Mouse (Mus musculus): Measurements from ENCODE around the gene Arf1. TPM values are rescaled to one million over a fixed set of nuclear protein-coding genes. Genes with fewer than 3 reads are reported as not detected.
A peak's percentile ranks its signal among the peaks of the same experiment; 100 is the strongest.

Gene Arf1
- polyA plus RNA-seq, 1 experiment from 2014 or later: 617 TPM

DNA sequence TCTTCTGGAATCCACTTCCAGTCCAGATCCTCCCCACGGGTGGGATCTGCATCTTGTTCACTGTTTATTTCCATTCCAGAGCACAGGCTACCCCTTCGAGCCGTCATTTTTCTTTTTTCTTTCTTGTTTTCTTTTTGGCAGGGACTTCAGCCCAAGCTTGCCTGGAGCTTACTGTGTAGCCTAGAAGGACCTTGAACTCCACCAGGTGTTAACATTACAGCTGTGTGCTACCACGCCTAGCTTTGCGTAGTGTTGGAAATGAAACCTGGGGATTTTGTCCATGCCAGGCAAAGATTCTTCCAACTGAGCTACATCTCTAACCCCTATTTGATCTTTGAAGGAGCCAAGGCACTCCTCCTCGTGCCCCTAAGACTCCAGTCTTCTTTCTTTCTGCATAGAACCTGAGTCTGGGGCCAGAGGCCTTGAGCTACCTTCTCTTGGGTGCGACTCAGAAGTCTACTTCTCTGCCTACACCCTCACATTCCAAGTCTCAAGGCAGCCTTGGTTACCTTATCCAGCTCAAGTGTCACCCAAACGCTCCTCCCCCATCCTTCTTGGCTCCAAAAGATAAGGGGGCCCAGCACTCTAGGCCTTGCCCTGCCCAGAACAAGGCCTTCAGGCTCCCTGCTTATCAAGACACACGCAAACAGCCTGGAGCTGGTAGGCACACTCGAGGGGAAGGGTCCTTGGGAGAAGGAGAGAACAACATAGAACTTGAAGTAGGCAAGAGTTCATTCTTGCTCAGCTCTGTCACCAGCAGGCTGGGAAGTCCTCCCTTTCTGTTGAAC is 32.8 kb upstream of the Arf1 start:
- Histone ChIP-seq H3K27ac (ENCODE audit: low read depth, low read length) (no peak overlapping the region), H3K4me1 (ENCODE audit: control insufficient read depth, insufficient read depth, low read length) (peaks cover 9% of the 10 kb centered on the region), H3K4me2 (ENCODE audit: low read depth, low read length) (no peak overlapping the region), H3K4me3 (ENCODE audit: low read depth, low read length) (no peak overlapping the region), H3K9ac (replicated peaks; ENCODE audit: low read depth, low read length) (no peak overlapping the region), H3K27me3 (ENCODE audit: control insufficient read depth, insufficient read depth, low read length) (no peaks in the 10 kb centered on the region), H3K9me3 (ENCODE audit: control insufficient read depth, low read length) (no peaks in the 10 kb centered on the region), H3K36me3 (ENCODE audit: control insufficient read depth, insufficient read depth, low read length) (no peaks in the 10 kb centered on the region)
- ATAC-seq (ENCODE audit: low read depth): no peak
- 90% methylated on average over 10 of the region's 10 CpGs for WGBS

- H3K4me3 ChIP-seq (ENCODE audit: low read depth, low read length): no peak overlapping the region
- H3K36me3 ChIP-seq (ENCODE audit: control insufficient read depth, insufficient read depth, low read length): no peaks in the 10 kb centered on the region
- no peaks in the 10 kb centered on the region for H3K9me3 ChIP-seq (ENCODE audit: control insufficient read depth, low read length)
- H3K4me1 ChIP-seq (ENCODE audit: control insufficient read depth, insufficient read depth, low read length): peaks cover 8% of the 10 kb centered on the region
- no peak overlapping the region for H3K4me2 ChIP-seq (ENCODE audit: low read depth, low read length)
- ATAC-seq (ENCODE audit: low read depth): no peak
- no peak overlapping the region for H3K9ac ChIP-seq (replicated peaks; ENCODE audit: low read depth, low read length)
- H3K27ac ChIP-seq (ENCODE audit: low read depth, low read length): no peak overlapping the region
- WGBS: 85% methylated on average over 7 of the region's 7 CpGs
- H3K27me3 ChIP-seq (ENCODE audit: control insufficient read depth, insufficient read depth, low read length): no peaks in the 10 kb centered on the region
These were observed 31.6 kb upstream of the Arf1 start for GRCm38 (mm10) chr11:59259647-59260046.

DNA sequence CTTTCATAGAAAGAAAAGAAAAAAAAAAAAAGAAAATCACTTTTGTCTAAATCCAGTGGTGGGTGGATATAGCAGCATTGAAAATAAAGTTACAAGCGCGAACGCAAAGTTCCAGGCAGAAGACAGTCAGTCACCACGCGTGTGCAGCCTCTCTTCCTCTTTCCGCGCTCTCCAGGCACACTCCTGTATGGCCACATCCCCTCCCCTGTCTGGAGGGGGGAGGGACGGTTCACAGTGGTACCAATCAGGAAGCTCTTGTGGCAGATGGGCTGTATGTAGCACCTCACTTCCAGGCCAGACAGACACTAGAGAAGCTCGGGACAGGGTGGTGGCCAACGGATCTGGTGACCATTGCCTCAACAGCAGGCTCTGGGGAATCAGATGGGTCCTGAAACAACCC is 20.0 kb upstream of the Arf1 start:
- WGBS: 75% methylated on average over 10 of the region's 10 CpGs
- no peak overlapping the region for H3K4me3 ChIP-seq (ENCODE audit: low read depth, low read length)
- no peaks in the 10 kb centered on the region for H3K4me1 ChIP-seq (ENCODE audit: control insufficient read depth, insufficient read depth, low read length)
- no peaks in the 10 kb centered on the region for H3K27me3 ChIP-seq (ENCODE audit: control insufficient read depth, insufficient read depth, low read length)
- no peaks in the 10 kb centered on the region for H3K9me3 ChIP-seq (ENCODE audit: control insufficient read depth, low read length)
- no peak overlapping the region for H3K9ac ChIP-seq (replicated peaks; ENCODE audit: low read depth, low read length)
- H3K36me3 ChIP-seq (ENCODE audit: control insufficient read depth, insufficient read depth, low read length): no peaks in the 10 kb centered on the region
- H3K27ac ChIP-seq (ENCODE audit: low read depth, low read length): no peak overlapping the region
- ATAC-seq (ENCODE audit: low read depth): no peak
- H3K4me2 ChIP-seq (ENCODE audit: low read depth, low read length): no peak overlapping the region

DNA sequence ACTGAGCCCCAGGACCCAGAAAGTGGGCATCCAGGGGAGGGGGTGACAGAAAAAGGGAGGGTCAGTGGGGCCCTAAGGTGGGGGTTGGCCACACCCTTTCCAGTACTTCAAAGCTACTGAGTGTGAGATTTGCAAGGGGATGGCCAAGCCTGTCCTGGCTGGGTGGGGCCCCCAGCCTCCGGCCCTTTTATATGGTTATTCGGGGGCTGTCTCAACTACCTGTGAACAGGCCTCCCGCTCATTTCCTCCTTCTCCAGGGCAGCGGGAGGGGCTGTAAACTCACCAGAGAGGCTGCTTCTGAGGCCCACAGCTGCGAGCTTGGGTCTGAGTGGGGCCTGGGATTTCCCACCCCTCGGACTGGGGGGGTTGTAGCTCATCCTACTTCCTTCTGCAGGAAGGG is 15.8 kb upstream of the Arf1 start:
- Histone ChIP-seq H3K4me3 (ENCODE audit: low read depth, low read length) (no peak overlapping the region), H3K9ac (replicated peaks; ENCODE audit: low read depth, low read length) (no peak overlapping the region), H3K27me3 (ENCODE audit: control insufficient read depth, insufficient read depth, low read length) (no peaks in the 10 kb centered on the region), H3K4me2 (ENCODE audit: low read depth, low read length) (no peak overlapping the region), H3K27ac (ENCODE audit: low read depth, low read length) (no peak overlapping the region), H3K9me3 (ENCODE audit: control insufficient read depth, low read length) (no peaks in the 10 kb centered on the region), H3K36me3 (ENCODE audit: control insufficient read depth, insufficient read depth, low read length) (no peaks in the 10 kb centered on the region), H3K4me1 (ENCODE audit: control insufficient read depth, insufficient read depth, low read length) (0 out of 2 replicates have a peak, but pooled peaks cover under 1% of the 10 kb centered on the region)
- WGBS: 11% methylated on average over 6 of the region's 6 CpGs
- no peak for ATAC-seq (ENCODE audit: low read depth)

DNA sequence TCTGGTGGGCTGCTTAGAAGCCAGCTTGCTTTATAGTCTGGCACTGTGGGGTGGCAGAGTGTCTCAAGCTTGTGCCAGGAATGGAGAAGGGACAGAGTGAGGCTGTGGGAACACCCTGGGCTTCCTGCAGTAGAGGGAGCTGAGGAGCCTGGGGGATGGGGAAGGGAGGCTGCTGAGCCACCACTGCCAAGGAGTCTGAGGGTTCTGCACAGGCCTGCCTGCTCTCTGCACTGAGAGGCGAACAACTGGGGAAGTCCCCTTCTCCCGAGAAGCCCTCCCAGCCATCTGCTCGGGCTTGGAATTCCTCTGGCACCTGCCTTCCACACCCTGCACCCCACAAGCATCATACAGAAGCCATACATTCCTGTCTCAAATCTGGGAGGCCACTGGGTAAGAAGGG is 13.8 kb upstream of the Arf1 start:
- H3K9ac ChIP-seq (replicated peaks; ENCODE audit: low read depth, low read length): no peak overlapping the region
- H3K4me2 ChIP-seq (ENCODE audit: low read depth, low read length): no peak overlapping the region
- H3K36me3 ChIP-seq (ENCODE audit: control insufficient read depth, insufficient read depth, low read length): no peaks in the 10 kb centered on the region
- no peaks in the 10 kb centered on the region for H3K9me3 ChIP-seq (ENCODE audit: control insufficient read depth, low read length)
- WGBS: 43% methylated on average over 3 of the region's 3 CpGs
- no peak overlapping the region for H3K27ac ChIP-seq (ENCODE audit: low read depth, low read length)
- no peak overlapping the region for H3K4me3 ChIP-seq (ENCODE audit: low read depth, low read length)
- H3K4me1 ChIP-seq (ENCODE audit: control insufficient read depth, insufficient read depth, low read length): 0 out of 2 replicates have a peak, but pooled peaks cover 4% of the 10 kb centered on the region
- no peak for ATAC-seq (ENCODE audit: low read depth)
- H3K27me3 ChIP-seq (ENCODE audit: control insufficient read depth, insufficient read depth, low read length): no peaks in the 10 kb centered on the region

GRCm38 (mm10) chr11:59239796-59240195 is 11.7 kb upstream of the Arf1 start:
- no peak for ATAC-seq (ENCODE audit: low read depth)

DNA sequence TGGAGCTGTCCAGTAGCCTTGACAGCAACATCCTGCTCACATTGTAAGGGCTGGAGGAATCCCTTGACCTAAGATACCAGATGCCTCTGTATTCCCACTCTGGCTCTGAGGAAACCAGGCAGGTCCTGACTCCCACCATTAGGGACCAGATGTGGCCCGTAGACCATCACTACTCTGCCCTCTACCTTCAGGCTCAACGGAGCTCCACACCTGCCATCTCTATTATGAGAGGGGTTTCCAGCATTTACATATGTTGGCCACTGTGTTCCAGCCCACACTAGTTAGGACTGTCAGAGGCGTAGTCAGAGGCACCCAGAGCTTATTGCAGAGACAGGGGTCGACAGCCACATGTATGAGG is 11.3 kb upstream of the Arf1 start:
- 0 out of 2 replicates have a peak, but pooled peaks have one; percentile 31 for ATAC-seq (ENCODE audit: low read depth)

More at GRCm38 (mm10) chr11:59239796-59240195, 11.7 kb upstream of the Arf1 start:
- Histone ChIP-seq H3K4me1 (ENCODE audit: control insufficient read depth, insufficient read depth, low read length) (0 out of 2 replicates have a peak, but pooled peaks cover 4% of the 10 kb centered on the region), H3K36me3 (ENCODE audit: control insufficient read depth, insufficient read depth, low read length) (no peaks in the 10 kb centered on the region), H3K27me3 (ENCODE audit: control insufficient read depth, insufficient read depth, low read length) (no peaks in the 10 kb centered on the region), H3K9ac (replicated peaks; ENCODE audit: low read depth, low read length) (no peak overlapping the region), H3K4me2 (ENCODE audit: low read depth, low read length) (no peak overlapping the region), H3K4me3 (ENCODE audit: low read depth, low read length) (no peak overlapping the region), H3K27ac (ENCODE audit: low read depth, low read length) (no peak overlapping the region), H3K9me3 (ENCODE audit: control insufficient read depth, low read length) (no peaks in the 10 kb centered on the region)
- 83% methylated on average over 4 of the region's 4 CpGs for WGBS

DNA sequence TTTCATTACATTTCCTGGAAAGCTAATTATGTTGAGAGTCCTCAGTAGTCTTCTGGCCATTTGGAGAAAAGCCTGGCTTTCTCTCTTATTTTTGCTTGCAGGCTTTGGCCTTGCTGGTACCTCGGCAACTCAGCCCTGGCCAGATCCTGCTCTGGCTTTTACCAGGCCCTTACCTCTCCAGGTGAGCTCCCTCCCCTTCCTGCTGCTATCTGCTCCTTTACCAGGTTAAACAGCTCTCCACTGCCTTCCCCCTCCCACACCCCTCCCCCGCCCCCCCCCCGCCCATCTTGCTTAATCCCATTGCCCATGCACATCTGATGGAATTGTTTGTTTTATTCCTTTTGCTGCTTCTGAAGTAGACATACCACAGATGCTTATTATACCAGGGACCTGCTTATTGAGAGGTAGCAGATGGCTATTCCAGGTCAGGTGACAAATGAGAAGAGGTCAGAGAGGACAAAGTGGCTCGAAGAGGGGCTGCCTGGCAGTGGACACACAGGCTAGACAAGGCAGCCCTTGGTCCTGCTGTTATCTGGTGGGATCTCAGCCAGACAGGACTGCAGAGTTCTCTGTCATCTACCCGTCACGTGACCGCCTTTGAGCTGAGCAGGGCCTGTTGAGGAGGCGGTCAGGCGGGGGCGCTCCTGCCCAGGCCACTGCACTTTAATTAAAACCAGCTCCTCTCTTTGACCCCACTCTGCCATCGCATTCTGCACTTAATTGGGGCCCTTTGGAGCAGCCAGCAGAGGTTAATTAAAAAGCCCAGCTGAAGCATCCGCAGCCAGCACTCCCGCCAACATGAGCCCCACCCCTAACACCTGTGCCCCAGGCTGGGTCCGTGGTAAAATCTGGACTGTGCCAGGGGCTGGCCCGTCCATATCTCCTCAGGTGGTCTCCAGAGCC is 10.7 kb upstream of the Arf1 start:
- no peak overlapping the region for H3K4me2 ChIP-seq (ENCODE audit: low read depth, low read length)

More for the DNA sequence above, 11.3 kb upstream of the Arf1 start:
- H3K27ac ChIP-seq (ENCODE audit: low read depth, low read length): no peak overlapping the region
- 0 out of 2 replicates have a peak, but pooled peaks cover 4% of the 10 kb centered on the region for H3K4me1 ChIP-seq (ENCODE audit: control insufficient read depth, insufficient read depth, low read length)
- 53% methylated on average over 4 of the region's 4 CpGs for WGBS
- H3K4me3 ChIP-seq (ENCODE audit: low read depth, low read length): no peak overlapping the region
- H3K9me3 ChIP-seq (ENCODE audit: control insufficient read depth, low read length): no peaks in the 10 kb centered on the region
- no peaks in the 10 kb centered on the region for H3K27me3 ChIP-seq (ENCODE audit: control insufficient read depth, insufficient read depth, low read length)
- H3K9ac ChIP-seq (replicated peaks; ENCODE audit: low read depth, low read length): no peak overlapping the region
- no peak overlapping the region for H3K4me2 ChIP-seq (ENCODE audit: low read depth, low read length)
- no peaks in the 10 kb centered on the region for H3K36me3 ChIP-seq (ENCODE audit: control insufficient read depth, insufficient read depth, low read length)

DNA sequence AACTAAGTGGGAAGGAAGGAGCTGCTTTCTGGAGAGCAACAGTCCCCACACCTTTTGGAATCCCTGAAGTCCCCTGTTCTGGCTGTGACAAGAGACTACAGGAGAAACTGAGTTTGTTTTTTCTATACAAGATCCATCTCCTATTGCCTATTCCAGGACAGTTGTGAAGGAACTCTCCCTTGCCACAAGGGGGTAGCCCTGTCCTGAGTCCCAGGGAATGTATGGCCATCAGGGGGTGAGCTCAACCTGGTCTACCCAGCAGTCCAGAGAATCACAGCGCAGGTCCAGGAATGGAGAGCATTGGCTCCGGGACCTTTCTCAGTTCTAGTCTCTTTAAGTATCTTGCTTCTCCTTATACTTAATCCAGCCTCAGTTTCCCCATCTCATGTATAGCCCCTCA is 4.7 kb upstream of the Arf1 start:
- Histone ChIP-seq H3K27me3 (ENCODE audit: control insufficient read depth, insufficient read depth, low read length) (no peaks in the 10 kb centered on the region), H3K9ac (replicated peaks; ENCODE audit: low read depth, low read length) (no peak overlapping the region), H3K4me2 (ENCODE audit: low read depth, low read length) (no peak overlapping the region), H3K4me3 (ENCODE audit: low read depth, low read length) (no peak overlapping the region), H3K27ac (ENCODE audit: low read depth, low read length) (no peak overlapping the region), H3K9me3 (ENCODE audit: control insufficient read depth, low read length) (no peaks in the 10 kb centered on the region), H3K36me3 (ENCODE audit: control insufficient read depth, insufficient read depth, low read length) (no peaks in the 10 kb centered on the region), H3K4me1 (ENCODE audit: control insufficient read depth, insufficient read depth, low read length) (peaks cover 4% of the 10 kb centered on the region)
- ATAC-seq (ENCODE audit: low read depth): no peak
- WGBS: 64% methylated on average over 2 of the region's 2 CpGs

More for the DNA sequence above, 10.7 kb upstream of the Arf1 start:
- Histone ChIP-seq H3K27me3 (ENCODE audit: control insufficient read depth, insufficient read depth, low read length) (no peaks in the 10 kb centered on the region), H3K27ac (ENCODE audit: low read depth, low read length) (no peak overlapping the region), H3K36me3 (ENCODE audit: control insufficient read depth, insufficient read depth, low read length) (no peaks in the 10 kb centered on the region), H3K9ac (replicated peaks; ENCODE audit: low read depth, low read length) (no peak overlapping the region), H3K4me3 (ENCODE audit: low read depth, low read length) (no peak overlapping the region), H3K4me1 (ENCODE audit: control insufficient read depth, insufficient read depth, low read length) (0 out of 2 replicates have a peak, but pooled peaks cover 4% of the 10 kb centered on the region), H3K9me3 (ENCODE audit: control insufficient read depth, low read length) (no peaks in the 10 kb centered on the region)
- ATAC-seq (ENCODE audit: low read depth): peak; percentile 60; the same call in 1 of the 2 replicates
- WGBS: 4% methylated on average over 15 of the region's 15 CpGs

Data from neural tube, embryonic 14.5 days (tissue).